Mouse (Mus musculus): Measurements from ENCODE around the gene Kif3a.

Gene Kif3a

GRCm38 (mm10) chr11:53616748-53617558 is 49.8 kb downstream of the Kif3a start:
- DNase-seq (ENCODE audit: low read depth, low spot score): no peak

GRCm38 (mm10) chr11:53617562-53618109 is 50.5 kb downstream of the Kif3a start:
- no peak for DNase-seq (ENCODE audit: low read depth, low spot score)

- DNase-seq (ENCODE audit: low read depth, low spot score): no peak
These were observed 51.5 kb downstream of the Kif3a start, which contains the start of gene Il4 for GRCm38 (mm10) chr11:53618619-53619198. Gene Il4 (minus strand): TSS chr11:53618669.

GRCm38 (mm10) chr11:53619428-53619827 is 52.2 kb downstream of the Kif3a start:
- no peak for DNase-seq (ENCODE audit: low read depth, low spot score)

GRCm38 (mm10) chr11:53620094-53620493 is 52.9 kb downstream of the Kif3a start:
- no peak for DNase-seq (ENCODE audit: low read depth, low spot score)

- no peak for DNase-seq (ENCODE audit: low read depth, low spot score)
These were observed 54.6 kb downstream of the Kif3a start for GRCm38 (mm10) chr11:53621582-53622439.

- DNase-seq (ENCODE audit: low read depth, low spot score): no peak
These were observed 55.2 kb downstream of the Kif3a start for GRCm38 (mm10) chr11:53622440-53622806.

GRCm38 (mm10) chr11:53623573-53623972 is 56.4 kb downstream of the Kif3a start:
- no peak for DNase-seq (ENCODE audit: low read depth, low spot score)

- no peak for DNase-seq (ENCODE audit: low read depth, low spot score)
These were observed 56.9 kb downstream of the Kif3a start for GRCm38 (mm10) chr11:53624124-53624523.

- DNase-seq (ENCODE audit: low read depth, low spot score): no peak
These were observed 59.7 kb downstream of the Kif3a start for GRCm38 (mm10) chr11:53626802-53627373.

GRCm38 (mm10) chr11:53627859-53628258 is 60.7 kb downstream of the Kif3a start:
- DNase-seq (ENCODE audit: low read depth, low spot score): peak; percentile 51

GRCm38 (mm10) chr11:53632122-53632733 is 65.0 kb downstream of the Kif3a start:
- no peak for DNase-seq (ENCODE audit: low read depth, low spot score)

GRCm38 (mm10) chr11:53633644-53634043 is 66.5 kb downstream of the Kif3a start:
- DNase-seq (ENCODE audit: low read depth, low spot score): no peak

GRCm38 (mm10) chr11:53634556-53634955 is 67.4 kb downstream of the Kif3a start, which contains the start of gene Il13:
Gene Il13 (minus strand): TSS chr11:53634702.
- no peak for DNase-seq (ENCODE audit: low read depth, low spot score)

- DNase-seq (ENCODE audit: low read depth, low spot score): no peak
These were observed 68.5 kb downstream of the Kif3a start for GRCm38 (mm10) chr11:53635590-53636182.

GRCm38 (mm10) chr11:53636183-53636646 is 69.0 kb downstream of the Kif3a start:
- DNase-seq (ENCODE audit: low read depth, low spot score): no peak

- no peak for DNase-seq (ENCODE audit: low read depth, low spot score)
These were observed 70.0 kb downstream of the Kif3a start for GRCm38 (mm10) chr11:53637046-53637802.

GRCm38 (mm10) chr11:53637803-53638260 is 70.7 kb downstream of the Kif3a start:
- DNase-seq (ENCODE audit: low read depth, low spot score): no peak

- no peak for DNase-seq (ENCODE audit: low read depth, low spot score)
These were observed 75.6 kb downstream of the Kif3a start for GRCm38 (mm10) chr11:53642744-53643279.

Measured in telencephalon, adult 2 months (tissue).